In genomic region chr5:99578692-99579091, GRCm38 (mm10) we compare ENCODE assay signal across 9 mouse cellular contexts.
DNase-seq lines count a peak whose midpoint lies in the region; ATAC-seq and TF ChIP-seq lines count a peak whose summit lies in the region.
"Had no signal": no experiment of that assay in that cellular context is flagged by ENCODE, and none has a peak within 500 bp of the region (broad histone marks: within the 10 kb centered on the region; RNA-seq: fewer than 3 reads in every experiment).

No protein-coding gene starts in this region.

- TF ChIP-seq POLR2A in lung, adult 2 months (IDR thresholded peaks at IDR 0.05; ENCODE audit: borderline replicate concordance, extremely low read depth, low read depth, low read length) = no peak

- H3K4me1 ChIP-seq in forebrain, postnatal 0 days (ENCODE audit: insufficient read depth) = no peaks in the 10 kb centered on the region
- peaks cover 4% of the 10 kb centered on the region; the same call in 1 of the 2 replicates for H3K4me1 ChIP-seq in lung, adult 2 months (ENCODE audit: control insufficient read depth, insufficient read depth, low read length)

- no peaks in the 10 kb centered on the region for H3K36me3 ChIP-seq in forebrain, postnatal 0 days (ENCODE audit: insufficient read depth)
- H3K36me3 ChIP-seq: embryonic facial prominence, embryonic 13.5 days had no signal

- 13% methylated on average over 4 of the region's 4 CpGs for WGBS in forebrain, postnatal 0 days
- WGBS in lung, adult 2 months = 12% methylated on average over 4 of the region's 4 CpGs

- peak; percentile 14 for DNase-seq in right cerebral cortex, adult 18-20 months
- DNase-seq in right cerebral cortex, postnatal 36 days (ENCODE audit: low spot score in 2 of 2) = no peak
- DNase-seq in c-Kit-positive CD71-positive TER-119-negative erythroid progenitor cells, embryonic 14.5 days (ENCODE audit: low read depth) = peak; percentile 21
- DNase-seq in forebrain, postnatal 0 days = peak; percentile 33
- peak; percentile 41 for DNase-seq in lung, adult 2 months
- peak; percentile 87 for DNase-seq in retina, embryonic 14.5 days (ENCODE audit: low spot score)
- DNase-seq in right cerebral cortex, postnatal 14 days = no peak

- peak; percentile 69 for TF ChIP-seq CTCF in forebrain, postnatal 0 days (IDR thresholded peaks at IDR 0.05; ENCODE audit: low read depth)
- peak; percentile 82 for TF ChIP-seq CTCF in lung, adult 2 months (IDR thresholded peaks at IDR 0.05; ENCODE audit: insufficient read depth, low read length)

- no peak overlapping the region for H3K9ac ChIP-seq in forebrain, postnatal 0 days
- H3K9ac ChIP-seq: embryonic facial prominence, embryonic 13.5 days had no signal

- no peaks in the 10 kb centered on the region for H3K9me3 ChIP-seq in forebrain, postnatal 0 days (ENCODE audit: low read length)
- H3K9me3 ChIP-seq: embryonic facial prominence, embryonic 13.5 days had no signal

- H3K4me2 ChIP-seq in forebrain, postnatal 0 days (ENCODE audit: low read depth) = no peak overlapping the region
- H3K4me2 ChIP-seq: embryonic facial prominence, embryonic 13.5 days had no signal

- no peak overlapping the region for H3K4me3 ChIP-seq in forebrain, postnatal 0 days (ENCODE audit: low read depth, low read length)
- H3K4me3 ChIP-seq in lung, adult 2 months (replicated peaks; ENCODE audit: extremely low read depth, low read depth, low read length) = no peak overlapping the region
- H3K4me3 ChIP-seq: embryonic facial prominence, embryonic 13.5 days had no signal

- no peaks in the 10 kb centered on the region for H3K27me3 ChIP-seq in forebrain, postnatal 0 days (ENCODE audit: insufficient read depth, low read length)
- H3K27me3 ChIP-seq: embryonic facial prominence, embryonic 13.5 days had no signal

- no peak; the same call in 1 of the 2 replicates for ATAC-seq in forebrain, postnatal 0 days
- ATAC-seq in inflammation-experienced regulatory T-cells, adult 6 months = peak; percentile 58

- H3K27ac ChIP-seq in forebrain, postnatal 0 days (ENCODE audit: low read depth, low read length) = no peak overlapping the region
- H3K27ac ChIP-seq: embryonic facial prominence, embryonic 13.5 days had no signal

Comparison
In these comparisons a context has a peak if more than half of its experiments do, and no peak if none do; other contexts are left out.
1. DNase-seq: peak in right cerebral cortex, adult 18-20 months (single experiment), c-Kit-positive CD71-positive TER-119-negative erythroid progenitor cells, embryonic 14.5 days (single experiment), forebrain, postnatal 0 days (single experiment), lung, adult 2 months (single experiment) and retina, embryonic 14.5 days (single experiment); none in right cerebral cortex, postnatal 36 days (0 of 2) and right cerebral cortex, postnatal 14 days (single experiment).